Mouse (Mus musculus): ENCODE measurements at regions not wholly inside any gene's neighbourhood (a gene's known extent, or its start where the extent isn't known, plus 50 kb on each side); places are given as distances from the start of the nearest gene placed in this dataset.

DNA sequence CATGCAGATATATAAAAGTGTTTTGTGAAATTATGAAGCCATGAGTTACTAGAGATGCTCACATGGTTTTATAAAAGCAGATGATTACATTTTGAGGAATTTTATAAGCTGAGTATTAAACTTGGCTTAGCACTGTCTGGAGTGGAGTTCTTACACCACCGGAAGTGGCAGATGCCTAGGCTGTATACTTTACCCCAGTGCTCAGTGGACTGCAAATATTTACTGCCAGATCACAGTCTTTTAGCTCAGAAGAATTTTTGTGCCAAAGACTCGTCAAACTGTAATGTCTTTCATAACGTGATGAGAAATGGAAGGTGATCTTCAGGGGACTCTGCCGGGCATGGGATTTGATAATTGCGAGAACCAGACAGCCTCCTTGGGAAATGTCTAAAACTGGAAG lies 136.1 kb upstream of the 9330182O14Rik start:
- DNase-seq: no peak

DNA sequence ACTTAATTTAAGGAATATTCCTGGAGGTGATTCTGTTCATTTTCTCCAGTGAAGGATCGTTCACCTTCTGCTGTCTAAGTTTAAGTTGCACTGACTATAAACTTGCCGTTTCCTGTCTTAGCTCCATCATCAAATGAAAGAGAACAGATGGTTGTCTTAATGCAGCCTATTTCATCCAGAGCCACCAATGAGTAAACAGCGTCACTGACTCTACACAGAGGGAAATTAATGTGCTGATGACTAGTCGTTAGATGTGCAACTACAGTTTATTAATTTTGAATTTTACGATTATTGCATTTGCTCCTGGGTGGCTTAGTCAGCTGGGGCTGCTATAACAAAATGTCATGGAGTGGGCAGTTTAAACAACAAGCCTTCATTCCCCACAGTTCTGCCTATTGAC lies 134.1 kb upstream of the 9330182O14Rik start:
- no peak for DNase-seq

DNA sequence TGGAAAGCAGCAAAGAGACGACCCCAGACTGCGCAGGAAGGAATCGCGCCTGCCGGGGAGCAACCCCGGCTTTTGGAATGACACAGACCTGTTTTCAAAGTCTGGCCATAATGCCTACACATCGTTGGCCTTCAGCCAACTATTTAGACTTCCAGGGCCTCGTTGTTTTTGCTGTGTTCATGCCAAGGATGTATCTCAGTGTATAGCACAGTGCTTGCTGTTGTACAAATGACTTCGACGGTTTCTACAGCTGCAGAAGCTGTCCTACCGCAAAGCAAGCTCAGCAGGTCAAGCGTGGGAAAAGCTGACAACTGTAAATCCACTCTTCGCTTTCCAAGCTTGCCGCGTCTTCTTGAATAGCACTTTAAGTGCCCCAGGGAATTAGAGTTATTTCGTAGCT lies 129.1 kb upstream of the 9330182O14Rik start:
- no peak for DNase-seq

DNA sequence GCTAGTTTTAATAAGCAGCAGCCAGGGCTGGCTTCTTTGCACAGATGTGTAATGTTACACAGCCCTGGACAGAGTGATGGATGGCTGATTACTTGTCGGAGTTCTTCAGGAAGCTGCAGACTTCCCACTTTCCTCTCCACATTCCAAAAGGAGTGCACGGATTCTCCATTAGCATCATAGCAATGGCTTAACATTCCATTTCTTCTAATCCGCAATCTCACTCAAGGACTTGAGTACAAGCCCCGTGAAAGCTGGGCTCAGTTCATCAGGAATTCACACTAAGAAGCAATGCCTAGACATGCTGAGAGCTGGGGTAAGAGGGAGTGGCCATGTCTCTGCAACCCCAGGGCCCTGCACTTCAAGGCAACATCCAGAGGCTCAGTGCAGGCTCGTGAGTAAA lies 126.3 kb upstream of the 9330182O14Rik start:
- DNase-seq: no peak

DNA sequence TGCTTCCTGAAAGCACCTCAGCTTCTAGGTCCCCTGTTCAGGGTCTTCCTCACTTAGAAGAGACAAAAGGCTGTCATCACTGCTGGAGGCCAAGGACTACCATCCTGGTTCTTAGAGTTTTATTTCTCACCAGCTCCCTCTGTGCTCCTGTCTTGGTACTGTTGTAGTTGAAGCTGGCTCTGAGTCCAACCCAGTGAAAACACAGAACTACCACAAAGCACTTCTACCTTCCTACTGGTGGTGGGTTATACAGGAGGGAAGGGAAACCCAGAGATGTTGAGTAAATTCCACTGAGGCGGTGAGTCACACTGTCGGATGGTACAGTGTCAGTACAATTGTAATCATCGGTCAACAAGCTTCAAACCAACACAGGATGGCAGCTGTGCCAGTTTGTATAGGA lies 120.3 kb upstream of the 9330182O14Rik start:
- DNase-seq: no peak

DNA sequence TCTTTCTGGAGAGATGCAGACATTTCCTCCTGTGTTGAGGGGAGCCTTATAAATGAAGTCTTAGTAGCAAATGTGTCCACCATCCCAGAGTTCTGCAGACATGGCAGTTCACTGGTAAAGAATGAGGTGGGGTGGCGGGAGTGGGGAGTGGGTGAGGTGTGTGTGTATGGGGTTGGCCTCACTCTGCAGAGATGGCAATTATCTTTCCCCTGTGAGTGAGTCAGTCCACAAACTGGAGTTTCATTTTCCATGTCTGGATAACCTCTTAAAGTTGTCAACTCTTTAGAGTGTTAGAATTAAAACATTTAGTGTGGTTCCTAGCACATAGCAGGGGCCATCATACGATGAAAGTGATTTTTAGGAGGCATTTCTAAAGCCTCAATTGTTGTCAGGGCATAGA lies 117.1 kb upstream of the 9330182O14Rik start:
- DNase-seq: no peak

DNA sequence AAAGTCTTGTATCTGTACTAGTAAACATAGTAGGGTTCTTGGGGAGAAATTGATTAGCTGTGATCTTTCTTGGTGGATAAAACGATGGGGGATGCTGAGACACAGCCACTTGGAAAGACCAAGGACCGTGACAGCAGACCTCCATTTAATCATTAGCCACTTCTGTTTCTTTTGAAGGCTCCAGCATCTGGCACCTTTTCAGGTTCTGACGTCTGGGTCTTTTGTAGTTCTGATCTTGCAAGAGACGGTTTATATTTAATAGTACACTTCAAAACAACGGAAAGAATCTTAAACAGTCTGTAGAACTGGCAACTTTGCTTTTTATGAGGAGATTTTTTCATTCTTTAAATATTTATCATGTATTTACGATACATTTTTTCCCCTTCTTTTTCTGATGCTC lies 116.6 kb upstream of the 9330182O14Rik start:
- no peak for DNase-seq

DNA sequence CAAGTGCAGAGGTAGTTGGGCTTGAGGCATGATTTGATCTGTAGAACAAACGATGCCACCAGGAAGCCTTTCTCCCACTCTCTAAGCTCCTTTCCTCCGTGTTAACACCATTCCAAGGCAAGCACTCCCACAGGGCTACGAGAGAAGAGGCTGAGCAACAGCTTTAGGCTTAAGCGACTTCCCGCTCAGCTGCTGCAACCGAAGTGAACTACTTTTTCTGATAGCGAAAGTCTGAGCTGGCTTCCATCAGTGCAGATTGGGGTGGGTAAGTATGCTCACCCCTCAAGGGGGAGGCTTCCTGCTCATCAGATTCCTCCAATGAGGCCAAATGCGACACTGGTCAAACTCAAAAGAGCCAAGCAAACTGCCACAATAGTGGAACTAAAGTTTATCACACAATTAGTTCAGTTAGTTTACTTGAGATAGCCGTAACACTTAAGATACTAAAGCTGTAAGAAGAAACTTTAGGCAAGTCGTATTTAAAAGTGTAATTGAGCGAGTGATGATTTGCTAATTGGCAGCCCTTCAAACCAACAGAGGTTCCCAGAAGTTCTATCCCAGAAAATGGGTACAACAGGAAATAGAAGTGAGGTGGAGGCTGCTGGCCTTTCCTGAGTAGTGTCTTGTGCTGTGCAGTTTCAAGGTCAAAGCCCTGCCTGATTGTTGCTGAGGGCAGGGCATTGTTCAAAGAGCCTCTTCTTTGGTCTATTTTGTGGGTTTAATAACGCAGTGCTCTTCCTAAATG lies 115.9 kb upstream of the 9330182O14Rik start:
- no peak for DNase-seq

DNA sequence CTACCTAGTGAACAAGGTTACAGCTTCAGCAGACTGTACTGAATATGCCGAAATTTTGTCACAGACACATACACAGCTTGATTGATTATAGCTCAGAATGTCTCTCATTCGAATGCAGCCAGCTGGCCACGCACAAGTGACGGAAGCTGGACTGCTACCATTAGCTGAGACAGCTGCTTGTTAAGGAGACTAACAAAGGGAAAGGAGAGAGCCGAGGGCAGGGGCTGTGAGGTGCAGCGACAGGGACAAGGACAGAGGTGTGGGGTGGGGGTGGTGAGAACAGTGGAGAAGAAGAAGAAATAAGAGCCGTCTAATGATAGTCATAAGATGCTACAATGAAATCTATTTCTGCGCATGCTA lies 115.4 kb upstream of the 9330182O14Rik start:
- DNase-seq: no peak

DNA sequence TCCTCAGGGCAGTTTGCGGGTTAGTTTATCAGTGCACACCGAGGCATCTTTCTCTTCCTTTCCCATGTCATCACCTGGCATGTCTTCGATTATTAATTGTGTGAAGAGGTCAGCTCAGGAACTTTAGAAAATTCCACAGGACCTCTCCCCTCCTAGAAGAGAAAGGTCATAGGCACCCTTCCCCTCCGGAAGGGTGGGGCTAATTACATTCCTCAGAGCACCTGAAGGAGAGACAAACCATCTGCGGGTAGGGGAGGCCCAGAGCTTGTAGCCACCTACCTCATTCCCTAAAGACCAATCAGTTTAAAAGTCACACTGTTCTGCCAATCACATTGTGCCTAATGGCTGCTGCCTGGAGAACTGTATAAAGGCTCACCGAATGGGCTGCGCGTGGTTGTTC lies 114.9 kb upstream of the 9330182O14Rik start:
- no peak for DNase-seq

DNA sequence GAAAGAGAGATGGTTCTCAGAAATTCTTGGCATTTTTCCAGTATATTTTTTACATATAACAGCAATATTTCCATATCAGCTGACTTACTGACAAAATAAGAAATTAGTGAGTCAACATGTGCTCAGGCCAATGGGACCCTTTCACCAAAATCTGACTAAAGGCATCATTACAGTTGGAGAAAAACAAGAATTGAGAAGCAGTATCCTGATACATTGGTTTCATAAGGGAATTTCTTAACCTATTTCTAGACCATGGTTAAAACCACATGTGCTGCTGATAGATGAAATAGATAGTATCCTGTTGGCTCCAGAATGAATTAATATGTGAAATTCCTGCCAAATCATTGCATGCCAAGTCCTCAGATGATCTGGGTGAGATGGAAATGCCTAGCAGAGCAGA lies 114.1 kb upstream of the 9330182O14Rik start:
- no peak for DNase-seq

DNA sequence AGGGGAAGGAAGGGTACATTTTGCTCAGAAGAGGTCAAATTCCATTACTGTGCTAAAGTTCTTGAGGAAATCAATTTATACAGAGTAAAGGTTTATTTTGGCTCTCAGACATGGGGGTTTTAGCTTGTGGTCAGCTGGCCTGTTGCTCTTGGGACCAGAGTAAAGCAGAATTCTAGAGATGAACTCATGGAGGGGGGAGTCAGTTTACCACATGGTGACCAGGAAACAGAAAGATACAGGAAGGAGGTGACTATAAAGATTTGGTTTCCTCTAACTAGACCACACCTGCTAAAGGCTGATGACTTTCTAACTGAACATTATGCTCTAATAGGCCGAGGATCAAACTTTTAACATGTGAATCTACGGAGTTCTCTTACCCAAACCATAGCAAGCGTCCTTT lies 113.5 kb upstream of the 9330182O14Rik start:
- DNase-seq: no peak

DNA sequence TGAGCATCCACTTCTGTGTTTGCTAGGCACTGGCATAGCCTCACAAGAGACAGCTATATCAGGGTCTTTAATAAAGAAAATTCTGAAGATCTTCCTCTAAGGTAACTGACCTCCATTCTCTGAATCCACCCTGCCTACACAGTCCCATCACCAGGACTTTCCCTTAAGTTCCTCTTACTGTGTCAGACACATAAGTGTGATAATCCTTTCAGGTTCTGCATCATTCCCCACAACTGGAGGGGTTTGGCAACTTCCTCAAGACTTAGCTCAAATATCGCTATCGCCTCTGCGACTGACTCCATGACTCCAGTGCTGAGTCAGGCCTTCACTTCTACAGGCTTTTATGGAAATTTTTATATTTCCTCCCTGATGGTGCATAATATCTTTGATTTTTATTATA lies 111.0 kb upstream of the 9330182O14Rik start:
- DNase-seq: no peak

DNA sequence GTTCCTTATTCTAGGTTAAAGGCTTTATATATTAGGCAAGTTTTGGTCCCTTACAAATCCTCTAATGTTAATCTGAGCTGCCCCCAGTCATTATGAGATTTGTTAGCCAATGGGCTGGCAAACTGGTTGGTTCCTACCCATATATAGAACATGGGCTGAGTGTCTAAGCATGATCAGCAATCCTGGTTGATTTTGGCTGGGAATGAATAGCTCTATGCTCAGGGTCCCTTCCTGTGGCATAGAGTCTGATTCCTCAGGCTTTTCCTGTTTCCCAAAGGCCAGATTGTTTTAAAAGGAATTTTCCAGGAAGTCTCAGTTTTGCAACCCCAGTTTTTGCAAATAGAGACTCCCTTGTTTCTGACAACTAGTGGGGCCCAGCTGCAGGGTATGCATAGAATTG lies 102.1 kb upstream of the 9330182O14Rik start:
- DNase-seq: no peak

DNA sequence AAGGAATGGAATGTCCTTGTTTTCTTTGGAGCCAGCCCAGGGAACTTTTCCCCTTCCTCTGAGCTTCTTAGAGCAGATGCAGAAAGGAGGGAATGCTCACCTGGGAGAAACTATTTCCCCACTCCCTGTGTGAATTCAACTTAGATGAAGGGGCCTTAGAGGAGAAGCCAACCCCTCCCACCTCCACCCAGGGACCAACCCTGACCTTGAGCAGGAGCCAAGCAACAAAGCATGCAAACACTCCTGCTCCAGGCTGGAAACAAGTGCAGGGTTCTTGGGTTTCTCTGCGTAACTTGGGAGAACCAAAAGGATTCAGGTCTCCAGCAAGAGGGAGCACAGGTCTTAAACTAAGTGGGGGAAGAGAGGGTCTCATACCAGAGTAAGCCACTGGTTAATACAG lies 98.0 kb upstream of the 9330182O14Rik start:
- no peak for DNase-seq

DNA sequence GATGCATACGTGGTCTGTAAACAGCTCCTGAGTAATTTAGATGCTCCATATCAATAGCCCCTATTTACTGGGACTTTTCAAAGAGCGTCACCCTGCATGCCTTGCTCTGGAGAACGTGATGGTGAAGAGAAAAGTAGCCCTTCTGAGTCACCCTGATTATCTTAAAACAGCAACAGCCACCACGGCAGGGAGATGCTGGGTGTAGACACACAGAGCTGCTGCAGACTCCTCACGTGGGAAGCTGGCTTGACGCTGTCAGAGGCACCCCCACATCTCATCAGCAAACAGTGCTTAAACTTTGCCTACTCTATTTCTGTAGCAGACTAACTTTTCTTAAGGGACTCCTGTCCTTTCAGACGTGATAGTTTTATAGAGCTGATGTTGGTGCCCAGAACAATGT lies 96.9 kb upstream of the 9330182O14Rik start:
- no peak for DNase-seq

DNA sequence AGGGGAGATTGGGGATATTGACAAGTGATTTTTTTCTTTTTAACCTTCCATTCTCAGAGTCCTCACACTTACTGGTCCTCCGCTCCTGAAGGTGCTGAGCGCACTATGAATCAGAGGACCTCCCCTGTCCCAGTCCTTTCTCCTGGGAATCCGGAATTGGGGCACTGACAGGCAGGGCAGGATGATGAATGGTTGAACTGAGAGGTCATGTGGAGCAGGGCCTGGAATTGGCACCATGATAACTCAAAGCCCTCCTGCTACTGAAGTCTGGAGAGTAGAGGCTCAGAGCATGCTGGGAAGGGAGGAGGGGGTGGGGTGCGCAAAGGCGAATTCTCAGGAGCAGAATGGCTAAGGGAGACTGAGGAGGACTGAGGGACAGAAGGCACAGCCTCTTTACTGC lies 87.9 kb upstream of the 9330182O14Rik start:
- no peak for DNase-seq

DNA sequence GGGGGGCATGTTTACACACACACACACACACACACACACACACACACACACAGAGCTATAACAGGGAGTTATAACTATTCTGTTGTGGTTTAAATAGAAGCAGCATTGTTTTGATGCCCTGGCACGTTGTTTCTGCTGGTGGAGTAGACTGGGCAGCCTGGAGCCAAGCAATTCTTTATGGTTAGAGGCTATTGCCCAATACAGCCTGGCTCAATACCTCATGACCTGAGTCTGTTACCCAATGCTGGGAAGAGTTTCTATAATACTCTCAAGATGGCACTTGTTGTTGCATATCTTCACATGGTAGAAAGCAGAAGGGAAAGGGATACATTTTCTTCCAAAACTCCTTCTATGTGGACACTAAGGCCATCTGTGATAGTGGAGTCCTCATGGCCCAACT lies 87.1 kb upstream of the 9330182O14Rik start:
- DNase-seq: no peak

DNA sequence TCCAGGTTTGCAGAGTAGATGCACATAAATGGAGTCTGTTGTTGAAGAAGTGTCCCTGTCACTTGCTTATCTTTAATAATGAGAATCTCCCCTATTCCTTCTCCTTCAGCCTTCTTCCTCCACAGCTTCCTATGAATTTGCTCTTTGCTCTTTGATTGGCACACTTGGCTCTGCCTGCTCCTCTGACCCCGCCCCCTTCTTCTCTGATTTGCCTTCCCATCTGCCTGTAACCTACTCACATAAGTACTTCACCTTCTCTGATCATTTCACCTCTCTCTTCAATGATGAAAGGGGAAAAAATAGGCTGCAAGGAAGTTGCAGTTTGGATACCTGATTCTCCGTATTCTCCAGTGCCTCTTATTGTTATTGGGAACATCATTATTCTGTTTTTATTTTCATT lies 66.1 kb upstream of the 9330182O14Rik start:
- DNase-seq: no peak

DNA sequence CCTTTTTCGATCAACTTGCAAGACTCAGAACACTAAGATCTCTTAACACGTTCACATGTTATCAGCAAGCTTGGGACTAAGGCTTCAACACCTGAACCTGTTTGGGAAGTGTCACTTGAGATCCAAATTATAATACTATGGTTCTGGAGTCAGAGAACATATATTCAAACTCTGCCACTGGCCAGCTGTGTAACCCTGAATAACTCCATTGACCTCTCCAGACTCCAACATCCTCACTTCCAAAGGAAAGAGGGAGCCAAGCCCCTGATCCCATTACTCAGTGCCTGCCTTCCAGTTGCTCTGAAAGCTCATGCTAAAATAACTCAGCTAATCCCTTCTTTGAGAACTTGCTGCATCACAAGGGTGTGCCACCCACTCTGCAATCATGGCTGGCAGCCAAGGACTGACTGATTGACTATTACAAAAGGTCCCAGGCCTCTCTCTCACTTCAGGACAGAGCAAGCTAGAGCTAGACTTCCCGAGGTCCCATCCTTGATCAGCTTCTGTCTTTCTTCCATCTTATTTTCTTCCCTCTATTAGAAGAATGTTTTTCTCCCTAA lies 58.8 kb upstream of the 9330182O14Rik start:
- DNase-seq: peak; percentile 17

DNA sequence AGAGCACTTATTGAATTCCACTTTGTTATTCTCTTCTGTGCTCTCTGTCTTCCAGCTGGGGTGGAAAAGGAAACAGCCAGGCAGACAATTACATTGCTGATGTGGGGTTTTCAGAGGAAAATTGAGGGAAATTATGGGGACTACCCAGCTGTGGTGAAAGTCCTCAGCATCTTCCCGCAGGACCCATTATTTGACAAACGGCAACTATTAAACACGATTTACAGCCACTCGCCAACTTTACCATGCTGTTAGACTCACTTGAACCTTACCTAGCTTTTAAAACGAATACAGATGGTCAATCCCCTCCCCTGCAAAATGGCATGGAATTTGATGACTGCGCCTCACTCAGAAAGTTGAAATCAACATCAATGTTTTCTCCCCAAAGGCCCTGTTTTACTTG lies 54.3 kb upstream of the 9330182O14Rik start:
- no peak for DNase-seq

Measured in lung, postnatal 14 days (tissue).